In genomic region chr2:181918501-181918900, GRCm38 (mm10) we compare ENCODE assay signal across 8 mouse cellular contexts. TPM values are rescaled to one million over a fixed set of nuclear protein-coding genes. Genes with fewer than 3 reads are reported as not detected.
DNase-seq lines count a peak whose midpoint lies in the region; ATAC-seq and TF ChIP-seq lines count a peak whose summit lies in the region.

No protein-coding gene starts in this region.

- in situ Hi-C loops in ES-E14 (cut with MboI; ENCODE audit: low sequenced_read_pairs in 2 of 2, unreplicated experiment in 2 of 2), result no loop called here

- no peak overlapping the region for H3K4me2 ChIP-seq in liver, embryonic 12.5 days

- H3K27ac ChIP-seq in ES-E14 (ENCODE audit: insufficient read depth, low read depth, low read length, poor library complexity, severe bottlenecking), result no peak overlapping the region
- no peak overlapping the region for H3K27ac ChIP-seq in liver, embryonic 12.5 days

- no peaks in the 10 kb centered on the region for H3K4me1 ChIP-seq in ES-E14 (ENCODE audit: control insufficient read depth in 2 of 2, insufficient read depth in 2 of 2, low read length in 2 of 2, poor library complexity in 1 of 2)
- H3K4me1 ChIP-seq in liver, embryonic 12.5 days, result no peaks in the 10 kb centered on the region

- no peaks in the 10 kb centered on the region for H3K9me3 ChIP-seq in ES-E14 (ENCODE audit: control insufficient read depth, insufficient read depth, low read depth, low read length)
- H3K9me3 ChIP-seq in liver, embryonic 12.5 days (replicated peaks), result 0 out of 2 replicates have a peak, but pooled peaks cover 3% of the 10 kb centered on the region

- no peak overlapping the region for H3K4me3 ChIP-seq in ES-E14 (ENCODE audit: insufficient read depth in 1 of 2, low read depth in 1 of 2, low read length in 2 of 2, poor library complexity in 1 of 2, severe bottlenecking in 1 of 2)
- H3K4me3 ChIP-seq in liver, embryonic 12.5 days, result no peak overlapping the region

- ATAC-seq in liver, embryonic 12.5 days, result peak; percentile 87

- peak; percentile 27 for DNase-seq in kidney, postnatal 14 days
- DNase-seq in kidney, adult 9 months, result no peak
- DNase-seq in ES-E14 (ENCODE audit: low read depth, low spot score), result peak; percentile 100
- peak; percentile 45 for DNase-seq in brain, embryonic 14.5 days (ENCODE audit: low read depth)
- peak; percentile 4 for DNase-seq in gonadal fat pad, adult 2 months (ENCODE audit: low read depth)
- peak; percentile 35 to 87 for DNase-seq in spleen, postnatal 4 days (ENCODE audit: low spot score in 2 of 2)
- no peak for DNase-seq in right cerebral cortex, postnatal 25 days

- no peaks in the 10 kb centered on the region for H3K36me3 ChIP-seq in ES-E14 (ENCODE audit: control insufficient read depth, insufficient read depth, low read length, poor library complexity, severe bottlenecking)
- H3K36me3 ChIP-seq in liver, embryonic 12.5 days, result no peaks in the 10 kb centered on the region

- no peaks in the 10 kb centered on the region for H3K27me3 ChIP-seq in liver, embryonic 12.5 days (replicated peaks)

- WGBS in liver, embryonic 12.5 days (ENCODE audit: insufficient replicate concordance), result 42% methylated on average over 3 of the region's 3 CpGs

- TF ChIP-seq CTCF in brain, embryonic 14.5 days (IDR thresholded peaks at IDR 0.05; ENCODE audit: borderline replicate concordance, extremely low read depth, insufficient read depth, insufficient read length), result no peak

- H3K9ac ChIP-seq in ES-E14 (ENCODE audit: insufficient read depth, low read depth, low read length, poor library complexity, severe bottlenecking), result no peak overlapping the region
- H3K9ac ChIP-seq in liver, embryonic 12.5 days, result no peak overlapping the region

- no peak for TF ChIP-seq POLR2A in brain, embryonic 14.5 days (IDR thresholded peaks at IDR 0.05; ENCODE audit: borderline replicate concordance, extremely low read depth, insufficient read depth, insufficient read length, poor library complexity, severe bottlenecking)

TF ChIP-seq in ES-E14, 5 proteins besides CTCF, POLR2A, EP300 and RAD21:
- TF ChIP-seq ZNF384 (IDR thresholded peaks at IDR 0.05; ENCODE audit: low read depth, low read length) (no peak), CHD2 (IDR thresholded peaks at IDR 0.05; ENCODE audit: low read depth, low read length) (no peak), ZC3H11A (IDR thresholded peaks at IDR 0.05; ENCODE audit: borderline replicate concordance, low read depth, low read length) (no peak), MAFK (IDR thresholded peaks at IDR 0.05; ENCODE audit: insufficient read depth, low read depth, low read length) (no peak), HCFC1 (IDR thresholded peaks at IDR 0.05; ENCODE audit: borderline replicate concordance, insufficient read depth, low read length) (no peak)

RNA-seq across cellular contexts. Expression of gene Polr3k, which starts 54.4 kb away (rescaled TPM):
- 21.3 and 26.9 TPM in 2 replicates for total RNA-seq in ES-E14 (2012; rRNA removed)
- polyA plus RNA-seq in brain, embryonic 14.5 days (2012; rRNA removed), result 54.1 and 58.0 TPM in 2 replicates
- 8.5 and 9.5 TPM in 2 replicates for polyA plus RNA-seq in gonadal fat pad, adult 2 months (2012; rRNA removed)
- 42.4 and 44.1 TPM in 2 replicates for polyA plus RNA-seq in liver, embryonic 12.5 days (2016; fragmentation: Nextera tagmentation; extraction: Ambion mirVana)

Comparison
In these comparisons a context has a peak if more than half of its experiments do, and no peak if none do; other contexts are left out.
1. DNase-seq: peak in kidney, postnatal 14 days (single experiment), ES-E14 (single experiment), brain, embryonic 14.5 days (single experiment), gonadal fat pad, adult 2 months (single experiment) and spleen, postnatal 4 days (2 of 2); none in kidney, adult 9 months (single experiment) and right cerebral cortex, postnatal 25 days (single experiment).